Mouse (Mus musculus) kidney, postnatal 14 days (tissue): ENCODE measurements around the gene Micu1.
A peak's percentile ranks its signal among the peaks of the same experiment; 100 is the strongest.

Experiments used
- DNase-seq: peaks from one replicate; pipeline ENCODE4 v3.0.0; 2022; ENCODE audit warnings: mixed read lengths

The Micu1 gene

GRCm38 (mm10) chr10:59887432-59887831, 185.2 kb downstream of the Micu1 start:
- DNase-seq: no peak

- no peak for DNase-seq
Observed at GRCm38 (mm10) chr10:59889339-59889738, 187.1 kb downstream of the Micu1 start.

GRCm38 (mm10) chr10:59889953-59890751, 187.9 kb downstream of the Micu1 start:
- no peak for DNase-seq

DNA sequence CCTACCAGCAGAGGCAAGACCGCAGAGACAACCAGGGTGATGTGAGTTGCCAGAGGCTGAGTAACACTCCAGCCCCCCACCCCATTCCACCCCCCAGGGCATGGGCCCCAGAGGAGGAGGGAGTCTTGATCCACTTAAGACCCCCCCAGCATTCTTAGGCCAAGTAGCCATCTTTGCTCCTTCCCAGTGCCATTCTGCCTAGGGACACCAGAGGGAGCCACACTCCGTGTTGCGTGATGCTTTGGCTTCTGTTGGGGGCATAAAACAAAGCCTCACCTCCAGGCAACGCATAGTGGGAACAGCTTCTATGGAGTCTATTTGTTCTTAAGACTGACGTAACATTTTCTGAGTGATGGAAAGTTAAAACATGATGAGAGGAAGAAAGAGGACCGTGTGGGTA, 190.7 kb downstream of the Micu1 start:
- DNase-seq: peak; percentile 72

DNA sequence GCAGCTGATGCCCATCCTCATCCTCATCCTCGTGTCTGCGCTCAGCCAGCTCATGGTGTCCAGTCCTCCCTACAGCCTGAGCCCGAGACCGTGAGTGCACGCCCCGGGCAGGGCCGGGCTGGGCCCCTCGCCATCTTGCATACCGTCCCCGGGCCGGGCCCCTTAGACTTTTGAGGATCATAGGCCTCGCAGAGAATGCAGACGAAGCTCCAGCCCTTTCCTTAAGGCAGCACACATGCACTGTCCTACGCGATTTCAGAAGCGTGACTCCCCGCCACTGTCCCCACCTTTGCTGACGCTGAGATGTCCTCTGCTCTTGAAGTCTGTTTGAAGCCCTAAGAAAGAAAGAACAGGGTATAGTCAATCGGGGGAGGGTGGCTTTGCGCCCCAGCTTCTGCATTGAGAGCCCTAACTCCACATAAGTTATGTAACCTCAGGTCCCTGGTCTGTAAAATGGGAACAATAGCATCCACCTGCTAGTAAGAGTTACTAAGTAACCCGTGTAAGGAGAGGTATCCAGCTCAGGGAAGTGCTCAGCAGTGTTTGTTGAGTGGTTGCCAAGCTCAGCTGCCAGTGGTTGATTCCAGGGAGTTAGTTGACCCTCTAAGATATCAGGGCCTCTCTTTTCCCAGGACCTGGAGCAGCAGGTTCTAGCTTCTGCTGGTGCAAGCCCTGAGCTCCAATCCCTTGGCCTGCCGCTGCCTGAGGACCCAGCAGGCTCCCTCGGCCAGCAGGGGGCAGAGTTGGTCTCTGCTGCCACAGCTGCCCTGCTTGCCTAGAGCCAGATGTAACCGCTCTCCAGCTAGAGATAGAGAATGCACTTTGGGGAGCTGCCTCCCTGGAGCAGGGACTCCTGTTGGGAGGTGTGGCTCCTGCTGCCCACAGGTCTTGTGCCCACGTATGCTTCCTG, 192.2 kb downstream of the Micu1 start:
- peak; percentile 89 for DNase-seq

- DNase-seq: no peak
Observed at GRCm38 (mm10) chr10:59895460-59896186, 193.3 kb downstream of the Micu1 start.

DNA sequence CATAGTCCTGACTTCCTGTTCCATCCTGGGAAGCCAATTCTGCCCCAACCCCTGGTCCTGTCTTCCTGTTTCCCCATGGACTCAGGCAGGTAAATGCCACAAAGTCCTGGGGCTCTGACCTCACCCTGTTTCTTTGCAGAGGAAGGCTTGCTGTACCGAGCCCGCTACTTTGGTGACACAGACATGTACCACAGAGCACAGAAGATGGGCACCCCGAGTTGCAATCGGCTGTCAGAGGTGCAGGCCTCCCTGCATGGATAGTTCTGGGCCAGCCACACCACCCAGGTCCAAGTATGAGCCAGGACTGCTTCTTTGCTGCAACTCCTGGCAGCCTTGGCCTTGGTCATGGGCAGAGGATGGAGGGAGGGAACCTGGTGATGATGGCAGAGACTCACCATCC, 193.9 kb downstream of the Micu1 start:
- DNase-seq: no peak

- peak; percentile 61 for DNase-seq
Observed at GRCm38 (mm10) chr10:59896911-59897331, 194.6 kb downstream of the Micu1 start.

DNA sequence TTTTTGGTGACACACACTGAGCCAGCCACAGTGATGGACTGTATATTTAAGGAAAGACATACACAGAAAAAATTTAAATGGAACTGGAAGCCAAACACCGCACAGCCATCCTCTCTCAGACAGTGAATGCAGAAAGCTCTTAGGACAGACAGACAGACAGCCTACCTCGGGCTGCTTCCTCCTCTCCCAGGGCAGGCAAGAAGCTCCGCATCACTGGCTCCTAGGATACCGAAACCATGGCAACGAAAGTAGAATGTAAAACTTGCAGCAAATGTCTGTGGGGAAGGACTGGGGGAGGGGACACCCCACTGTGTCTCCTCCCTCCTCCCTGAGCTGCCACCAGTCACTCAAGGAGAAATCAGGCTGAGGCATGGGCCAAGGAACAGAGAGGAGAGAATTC, 195.2 kb downstream of the Micu1 start:
- DNase-seq: peak; percentile 56

- DNase-seq: no peak
Observed at GRCm38 (mm10) chr10:59898180-59898778, 196.0 kb downstream of the Micu1 start.

- DNase-seq: no peak
Observed at GRCm38 (mm10) chr10:59898935-59899334, 196.7 kb downstream of the Micu1 start.

DNA sequence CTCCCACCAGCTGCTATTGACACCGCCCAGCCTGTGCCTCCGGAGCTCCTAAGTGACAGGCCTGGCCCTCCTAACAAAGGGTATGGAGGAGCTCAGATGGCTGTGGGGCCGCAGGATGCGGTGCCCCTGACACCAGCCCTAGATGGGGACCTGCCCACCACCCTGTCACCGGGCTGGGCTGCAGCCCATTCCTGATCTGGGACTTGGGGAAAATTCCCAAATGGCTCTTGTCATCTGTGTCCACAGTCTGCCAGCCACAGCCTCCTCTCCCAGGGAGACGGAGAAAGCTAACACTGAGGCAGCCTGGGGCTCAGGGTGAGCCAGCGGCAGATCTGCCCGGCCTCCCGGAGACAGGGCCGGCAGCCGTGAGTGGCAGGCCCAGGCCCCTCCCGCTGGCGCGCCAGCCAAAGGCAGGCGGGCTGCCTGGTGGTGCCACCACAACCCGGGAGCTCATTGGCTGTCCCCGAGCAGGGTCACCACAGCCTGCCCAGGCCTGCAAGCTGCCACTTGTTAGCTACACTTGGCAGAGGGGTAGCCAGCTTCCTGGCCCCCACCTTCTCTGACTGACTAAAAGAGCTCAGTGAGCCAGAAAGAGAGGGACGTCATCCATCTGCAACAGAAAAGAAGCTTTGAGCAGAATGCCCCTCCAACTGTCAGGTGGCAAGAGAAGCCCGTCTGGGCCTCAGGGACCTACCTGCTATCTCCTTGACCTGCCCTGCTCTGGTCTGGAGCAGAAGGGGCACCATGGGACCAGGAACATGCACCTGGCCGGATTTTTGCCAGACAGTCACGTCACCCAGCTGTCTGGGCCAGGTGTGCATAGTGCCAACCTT, 197.3 kb downstream of the Micu1 start:
- DNase-seq: peak; percentile 91

DNA sequence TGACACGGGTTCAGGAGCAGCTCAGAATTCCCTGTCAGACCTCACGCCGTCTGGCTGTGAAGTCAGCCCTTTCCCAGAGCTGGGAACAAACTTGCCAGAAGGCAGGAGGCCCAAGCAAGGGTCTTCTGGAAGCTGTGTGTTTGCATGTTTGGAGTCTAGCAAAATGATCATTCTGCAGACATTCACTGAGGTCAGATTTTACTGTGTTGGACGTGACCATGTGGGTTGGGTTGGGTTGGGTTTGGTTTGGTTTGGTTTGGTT, 197.8 kb downstream of the Micu1 start:
- DNase-seq: no peak

DNA sequence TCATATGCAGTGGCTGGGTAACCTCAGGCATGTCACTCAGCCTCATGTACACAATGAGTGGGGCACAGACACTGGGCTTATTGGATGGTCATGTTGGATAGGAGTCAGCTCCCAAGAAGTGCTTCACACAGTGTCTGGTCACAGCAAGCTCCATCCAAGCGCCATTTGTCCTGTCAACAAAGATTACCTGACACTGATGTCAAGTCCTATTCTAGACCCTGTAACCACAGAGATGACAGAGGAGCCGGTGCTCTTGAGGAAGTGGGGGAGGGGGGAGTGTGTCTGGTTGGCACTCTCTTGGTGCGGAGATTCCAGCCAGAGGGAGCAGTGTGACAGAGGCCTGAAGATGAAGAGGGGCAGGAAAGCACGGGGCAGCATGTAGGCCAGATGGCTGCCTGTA, 198.7 kb downstream of the Micu1 start:
- DNase-seq: no peak

DNA sequence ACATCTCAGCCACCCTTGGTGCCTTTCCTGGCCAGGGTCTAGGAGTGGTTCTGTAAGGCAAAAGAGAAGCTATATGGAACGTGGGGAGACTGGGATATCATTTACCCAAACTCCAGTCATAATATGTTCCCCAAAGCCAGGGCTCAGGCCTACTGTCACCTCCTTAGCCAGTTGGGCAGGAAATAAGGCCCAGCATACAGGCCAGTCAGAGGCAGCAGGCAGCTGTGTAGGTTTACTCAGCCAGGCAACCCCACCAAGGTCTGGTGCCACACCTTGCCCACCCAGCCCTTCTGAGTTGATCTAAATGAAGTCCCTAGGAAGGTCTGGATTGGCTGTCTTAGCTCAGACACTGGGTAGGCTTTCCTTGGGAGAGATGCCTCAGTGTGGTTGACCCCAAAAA, 199.2 kb downstream of the Micu1 start:
- no peak for DNase-seq

GRCm38 (mm10) chr10:59901986-59902605, 199.8 kb downstream of the Micu1 start:
- no peak for DNase-seq

- no peak for DNase-seq
Observed at GRCm38 (mm10) chr10:59902606-59902990, 200.3 kb downstream of the Micu1 start.

- no peak for DNase-seq
Observed at GRCm38 (mm10) chr10:59903170-59903569, 200.9 kb downstream of the Micu1 start.

GRCm38 (mm10) chr10:59907080-59907609, 204.9 kb downstream of the Micu1 start:
- no peak for DNase-seq

DNA sequence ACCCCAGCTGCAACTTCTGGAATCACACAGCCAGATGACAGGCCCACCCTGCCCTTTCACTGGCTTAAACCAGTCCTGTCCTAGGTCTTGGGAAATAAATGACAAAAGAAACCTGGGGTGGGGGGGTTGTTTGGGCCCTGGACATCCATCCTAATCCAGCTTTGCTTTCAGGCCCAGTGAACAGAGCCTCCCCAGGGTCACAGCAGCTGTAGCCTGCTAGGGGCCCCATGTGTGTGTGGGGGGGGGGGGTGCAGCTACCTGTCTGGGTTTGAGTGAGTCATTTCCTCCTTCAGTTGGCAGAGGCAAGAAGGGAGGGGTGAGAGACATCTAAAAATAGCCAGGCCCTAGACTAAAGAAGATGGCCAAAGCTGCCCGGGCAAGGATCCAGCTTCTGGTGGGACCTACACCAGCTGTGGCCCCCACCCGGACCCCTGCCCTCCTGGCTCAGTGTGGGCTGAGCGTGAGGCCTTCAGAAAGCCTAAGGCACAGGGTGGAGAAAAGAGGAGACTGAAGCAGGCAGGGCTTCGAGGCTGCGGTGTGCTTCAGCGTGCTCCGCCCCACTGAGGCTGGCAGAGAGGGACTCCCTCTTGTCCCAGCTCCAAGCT, 205.5 kb downstream of the Micu1 start:
- peak; percentile 56 for DNase-seq

- DNase-seq: no peak
Observed at GRCm38 (mm10) chr10:59908776-59909315, 206.6 kb downstream of the Micu1 start.
